19 mouse cellular contexts compared by ENCODE assay signal in genomic region chr13:72961291-72961690, GRCm38 (mm10).
DNase-seq lines count a peak whose midpoint lies in the region; ATAC-seq lines count a peak whose summit lies in the region.
"Had no signal": no experiment of that assay in that cellular context is flagged by ENCODE, and none has a peak within 500 bp of the region (broad histone marks: within the 10 kb centered on the region; RNA-seq: fewer than 3 reads in every experiment).

No protein-coding gene starts in this region.

- H3K27ac ChIP-seq in midbrain, embryonic 11.5 days (ENCODE audit: low read depth, low read length): no peak overlapping the region
- no peak overlapping the region for H3K27ac ChIP-seq in midbrain, embryonic 13.5 days

- no peaks in the 10 kb centered on the region for H3K9me3 ChIP-seq in midbrain, embryonic 11.5 days (ENCODE audit: control insufficient read depth, low read length)
- H3K9me3 ChIP-seq in midbrain, embryonic 13.5 days: no peaks in the 10 kb centered on the region

- DNase-seq in heart, adult 11 months: peak; percentile 79
- DNase-seq in heart, adult 8-10 months (ENCODE audit: low spot score): no peak
- peak; percentile 53 for DNase-seq in midbrain, embryonic 11.5 days (ENCODE audit: low spot score, missing footprints)
- DNase-seq: adrenal gland, adult 2 months; adrenal gland, adult 8-10 months; adrenal gland, postnatal 10 days; adrenal gland, postnatal 14 days; adrenal gland, postnatal 25 days; adrenal gland, postnatal 36 days; B cell, adult 2 months; cerebellum, adult 11 months; cerebellum, adult 11-12 months; cerebellum, adult 18-20 months had no signal

- H3K4me2 ChIP-seq in midbrain, embryonic 11.5 days: no peak overlapping the region
- no peak overlapping the region for H3K4me2 ChIP-seq in midbrain, embryonic 13.5 days (replicated peaks)

- H3K36me3 ChIP-seq in midbrain, embryonic 11.5 days (ENCODE audit: control insufficient read depth, insufficient read depth, low read length): no peaks in the 10 kb centered on the region
- no peaks in the 10 kb centered on the region for H3K36me3 ChIP-seq in midbrain, embryonic 13.5 days
- H3K36me3 ChIP-seq: G1E had no signal

- H3K27me3 ChIP-seq in midbrain, embryonic 11.5 days (ENCODE audit: control insufficient read depth, insufficient read depth, low read length): no peaks in the 10 kb centered on the region
- peaks cover 8% of the 10 kb centered on the region for H3K27me3 ChIP-seq in midbrain, embryonic 13.5 days
- H3K27me3 ChIP-seq: CH12.LX had no signal

- H3K4me3 ChIP-seq in midbrain, embryonic 11.5 days (ENCODE audit: low read depth, low read length): no peak overlapping the region
- H3K4me3 ChIP-seq in midbrain, embryonic 13.5 days (replicated peaks): no peak overlapping the region

- H3K9ac ChIP-seq in midbrain, embryonic 11.5 days (ENCODE audit: low read length): no peak overlapping the region
- no peak overlapping the region for H3K9ac ChIP-seq in midbrain, embryonic 13.5 days (replicated peaks)

- ATAC-seq in midbrain, embryonic 11.5 days (ENCODE audit: low FRiP score): no peak
- no peak for ATAC-seq in midbrain, embryonic 13.5 days
- ATAC-seq: activated CD4-positive, CD25-positive, alpha-beta regulatory T cell, adult 4 months; CD4-positive, CD25-positive, alpha-beta regulatory T cell, adult 4 months; Patski had no signal

- WGBS in midbrain, embryonic 11.5 days: 90% methylated on average over 3 of the region's 3 CpGs
- WGBS in midbrain, embryonic 13.5 days: 91% methylated on average over 3 of the region's 3 CpGs

- peaks cover 15% of the 10 kb centered on the region for H3K4me1 ChIP-seq in midbrain, embryonic 11.5 days (ENCODE audit: control insufficient read depth, insufficient read depth, low read length)
- peaks cover 21% of the 10 kb centered on the region for H3K4me1 ChIP-seq in midbrain, embryonic 13.5 days (replicated peaks)
